Mouse (Mus musculus): Measurements from ENCODE around the gene Polr2m.
A peak's percentile ranks its signal among the peaks of the same experiment; 100 is the strongest.
"Not testable (repeated sequence)": the region's sequence is repeated elsewhere in the genome, so short reads cannot be mapped to it uniquely, and the experiment has no call there.

Polr2m gene

GRCm38 (mm10) chr9:71485475-71486094, at the start of gene Polr2m:
Gene Polr2m (minus strand): TSS chr9:71485935.
- peak; percentile 76 to 91 for DNase-seq (ENCODE audit: low spot score in 2 of 2)

GRCm38 (mm10) chr9:71535036-71535435, 49.3 kb upstream of the Polr2m start:
- peak in 1 of 2 experiments; percentile 40 for DNase-seq (ENCODE audit: low spot score in 2 of 2)

GRCm38 (mm10) chr9:71529960-71530359, 44.2 kb upstream of the Polr2m start:
- DNase-seq (ENCODE audit: low spot score in 2 of 2), result no peak

GRCm38 (mm10) chr9:71527438-71527837, 41.7 kb upstream of the Polr2m start:
- no peak for DNase-seq (ENCODE audit: low spot score in 2 of 2)

- no peak for DNase-seq (ENCODE audit: low spot score in 2 of 2)
Observed at GRCm38 (mm10) chr9:71523901-71524300, 38.2 kb upstream of the Polr2m start.

- no peak for DNase-seq (ENCODE audit: low spot score in 2 of 2)
Observed at GRCm38 (mm10) chr9:71519836-71520235, 34.1 kb upstream of the Polr2m start.

GRCm38 (mm10) chr9:71517487-71517886, 31.8 kb upstream of the Polr2m start:
- no peak for DNase-seq (ENCODE audit: low spot score in 2 of 2)

GRCm38 (mm10) chr9:71515862-71516261, 30.1 kb upstream of the Polr2m start:
- DNase-seq (ENCODE audit: low spot score in 2 of 2), result no peak

- DNase-seq (ENCODE audit: low spot score in 2 of 2), result no peak
Observed at GRCm38 (mm10) chr9:71513566-71513965, 27.8 kb upstream of the Polr2m start.

- DNase-seq (ENCODE audit: low spot score in 2 of 2), result no peak
Observed at GRCm38 (mm10) chr9:71512899-71513298, 27.2 kb upstream of the Polr2m start.

- no peak for DNase-seq (ENCODE audit: low spot score in 2 of 2)
Observed at GRCm38 (mm10) chr9:71498391-71499182, 12.9 kb upstream of the Polr2m start.

GRCm38 (mm10) chr9:71496637-71497036, 10.9 kb upstream of the Polr2m start:
- DNase-seq (ENCODE audit: low spot score in 2 of 2), result no peak

GRCm38 (mm10) chr9:71493771-71494170, 8.0 kb upstream of the Polr2m start:
- no peak for DNase-seq (ENCODE audit: low spot score in 2 of 2)

- no peak for DNase-seq (ENCODE audit: low spot score in 2 of 2)
Observed at GRCm38 (mm10) chr9:71492296-71493025, 6.7 kb upstream of the Polr2m start.

- DNase-seq (ENCODE audit: low spot score in 2 of 2), result no peak
Observed at GRCm38 (mm10) chr9:71490076-71490475, 4.3 kb upstream of the Polr2m start.

- no peak for DNase-seq (ENCODE audit: low spot score in 2 of 2)
Observed at GRCm38 (mm10) chr9:71486127-71486526, 392 bp upstream of the Polr2m start.

GRCm38 (mm10) chr9:71484871-71485474, 762 bp downstream of the Polr2m start:
- DNase-seq (ENCODE audit: low spot score in 2 of 2), result peak in 1 of 2 experiments; percentile 40

- not testable (repeated sequence) for DNase-seq (ENCODE audit: low spot score in 2 of 2)
Observed at GRCm38 (mm10) chr9:71483872-71484271, 1.9 kb downstream of the Polr2m start.

- DNase-seq (ENCODE audit: low spot score in 2 of 2), result no peak
Observed at GRCm38 (mm10) chr9:71480305-71480704, 5.4 kb downstream of the Polr2m start.

- DNase-seq (ENCODE audit: low spot score in 2 of 2), result no peak
Observed at GRCm38 (mm10) chr9:71479413-71479812, 6.3 kb downstream of the Polr2m start.

GRCm38 (mm10) chr9:71478596-71478995, 7.1 kb downstream of the Polr2m start:
- no peak for DNase-seq (ENCODE audit: low spot score in 2 of 2)

- DNase-seq (ENCODE audit: low spot score in 2 of 2), result no peak
Observed at GRCm38 (mm10) chr9:71476601-71477000, 9.1 kb downstream of the Polr2m start.
